Mouse (Mus musculus): Measurements from ENCODE around the gene Slc30a7. TPM values are rescaled to one million over a fixed set of nuclear protein-coding genes. Genes with fewer than 3 reads are reported as not detected.

The Slc30a7 gene
- total and polyA plus RNA-seq, 3 experiments, result 8.1 to 19.1 TPM; not detected in 1

DNA sequence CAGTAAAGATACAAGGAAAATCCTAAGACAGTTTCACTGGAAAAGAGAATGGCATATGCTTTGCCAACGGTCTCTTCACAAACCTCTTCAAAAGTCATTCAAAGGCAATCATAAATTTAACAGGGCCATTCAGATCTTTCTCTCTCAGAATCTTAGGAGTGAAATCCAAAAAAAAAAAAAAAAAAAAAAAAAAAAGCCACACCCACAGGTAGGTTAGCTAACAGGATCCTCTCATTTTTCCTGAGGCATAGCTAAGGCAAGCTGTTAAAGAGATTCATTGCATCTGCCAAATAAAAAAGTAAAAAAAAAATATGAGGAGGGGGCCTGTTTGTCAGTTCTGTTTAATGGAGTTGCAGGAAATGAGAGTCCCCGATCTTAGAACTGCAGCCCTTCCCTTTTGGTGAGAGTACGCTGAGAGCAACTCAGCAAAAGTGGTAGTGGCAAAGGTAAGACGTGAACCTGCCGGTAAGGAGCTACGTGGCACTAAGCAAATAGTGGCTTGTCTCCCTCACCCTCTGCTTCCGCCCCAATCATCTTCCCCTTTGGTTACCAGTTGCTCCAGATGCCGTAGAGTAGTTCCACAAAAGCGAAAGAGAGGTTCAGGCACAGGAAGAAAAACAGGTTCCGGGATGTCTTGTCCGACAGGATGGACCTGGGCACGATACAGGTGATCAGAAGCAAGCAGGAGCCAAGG is 775 bp downstream of the Slc30a7 start:
- Histone ChIP-seq H3K36me3 (ENCODE audit: control insufficient read depth in 1 of 2, insufficient read depth in 2 of 2, low read length in 2 of 2) (peaks cover 7 to 12% of the 10 kb centered on the region in 2 experiments), H3K4me3 (ENCODE audit: control insufficient read depth in 1 of 2, insufficient read depth in 1 of 2, low read depth in 2 of 2, low read length in 2 of 2) (peak overlapping the region; percentile 67 to 94), H3K9me3 (replicated peaks; ENCODE audit: insufficient read depth, low read length) (no peaks in the 10 kb centered on the region), H3K79me2 (ENCODE audit: control insufficient read depth, insufficient read depth, low read length, poor library complexity) (peaks cover 15% of the 10 kb centered on the region), H3K27me3 (ENCODE audit: control insufficient read depth in 1 of 2, insufficient read depth in 2 of 2, low read length in 2 of 2) (no peaks in the 10 kb centered on the region), H3K27ac (ENCODE audit: control insufficient read depth, low read depth, low read length) (peak overlapping the region; percentile 56), H3K4me1 (ENCODE audit: control insufficient read depth in 1 of 2, insufficient read depth in 2 of 2, low read length in 2 of 2) (no peaks in the 10 kb centered on the region; a peak in 1 of 4 replicates), H3K9ac (ENCODE audit: control insufficient read depth, low read depth, low read length, poor library complexity, severe bottlenecking) (peak overlapping the region; percentile 79)
- peak; percentile 85 for DNase-seq (ENCODE audit: low read depth, low spot score)
- no peak for TF ChIP-seq E2F4 (IDR thresholded peaks at IDR 0.05; ENCODE audit: borderline replicate concordance, low read depth, low read length)
- TF ChIP-seq SIN3A (IDR thresholded peaks at IDR 0.05; ENCODE audit: low read length), result peak; percentile 24; the same call in 1 of the 2 replicates
- no peak for TF ChIP-seq CTCF (IDR thresholded peaks at IDR 0.05 in 2 of 3, conservative IDR thresholded peaks at IDR 0.05 in 1 of 3; ENCODE audit: control insufficient read depth in 1 of 3, insufficient read depth in 1 of 3, low read depth in 2 of 3, low read length in 3 of 3, poor library complexity in 1 of 3, severe bottlenecking in 1 of 3)
- TF ChIP-seq TAL1 (IDR thresholded peaks at IDR 0.05; ENCODE audit: low read length), result no peak
- no peak for TF ChIP-seq MXI1 (IDR thresholded peaks at IDR 0.05; ENCODE audit: low read depth, low read length)
- TF ChIP-seq ZMIZ1 (IDR thresholded peaks at IDR 0.05; ENCODE audit: low read depth, low read length), result no peak
- no peak for TF ChIP-seq BHLHE40 (IDR thresholded peaks at IDR 0.05; ENCODE audit: borderline replicate concordance, low read depth, low read length)
- no peak for TF ChIP-seq MAZ (IDR thresholded peaks at IDR 0.05; ENCODE audit: low read depth, low read length)
- no peak for TF ChIP-seq JUND (IDR thresholded peaks at IDR 0.05; ENCODE audit: low read depth, low read length)
- no peak for TF ChIP-seq POLR2AphosphoS2 (IDR thresholded peaks at IDR 0.05; ENCODE audit: low read length)
- TF ChIP-seq GABPA (IDR thresholded peaks at IDR 0.05; ENCODE audit: low read depth, low read length), result no peak
- TF ChIP-seq TBP (IDR thresholded peaks at IDR 0.05; ENCODE audit: low read depth, low read length), result no peak
- TF ChIP-seq ZC3H11A (IDR thresholded peaks at IDR 0.05; ENCODE audit: low read depth, low read length), result no peak
- TF ChIP-seq NRF1 (IDR thresholded peaks at IDR 0.05; ENCODE audit: insufficient read depth, low read depth, low read length, poor library complexity, severe bottlenecking), result no peak
- TF ChIP-seq MYC (IDR thresholded peaks at IDR 0.05; ENCODE audit: low read depth, low read length), result no peak
- no peak for TF ChIP-seq RCOR1 (IDR thresholded peaks at IDR 0.05; ENCODE audit: low read depth, low read length)
- TF ChIP-seq POLR2A (IDR thresholded peaks at IDR 0.05; ENCODE audit: control insufficient read depth in 1 of 2, insufficient read depth in 1 of 2, low read depth in 1 of 2, low read length in 2 of 2, poor library complexity in 1 of 2), result no peak
- 0 out of 2 replicates have a peak, but pooled peaks have one; percentile 16 for TF ChIP-seq HCFC1 (IDR thresholded peaks at IDR 0.05; ENCODE audit: low read depth, low read length)
- no peak; the same call in 1 of the 2 replicates for TF ChIP-seq CHD1 (IDR thresholded peaks at IDR 0.05; ENCODE audit: low read depth, low read length)
- no peak for TF ChIP-seq MEF2A (IDR thresholded peaks at IDR 0.05; ENCODE audit: extremely low read depth, insufficient replicate concordance, low read depth, low read length, poor library complexity, severe bottlenecking)
- no peak for TF ChIP-seq RAD21 (IDR thresholded peaks at IDR 0.05; ENCODE audit: low read depth, low read length)
- TF ChIP-seq ELF1 (IDR thresholded peaks at IDR 0.05; ENCODE audit: low read depth, low read length), result 0 out of 2 replicates have a peak, but pooled peaks have one; percentile 6
- TF ChIP-seq ZNF384 (IDR thresholded peaks at IDR 0.05; ENCODE audit: low read depth, low read length), result peak; percentile 79
- no peak for TF ChIP-seq USF2 (IDR thresholded peaks at IDR 0.05; ENCODE audit: borderline replicate concordance in 1 of 2, insufficient read depth in 1 of 2, low read depth in 1 of 2, low read length in 2 of 2)
- TF ChIP-seq NELFE (IDR thresholded peaks at IDR 0.05; ENCODE audit: low read depth, low read length), result peak; percentile 36; the same call in 1 of the 2 replicates

Data from MEL (cell line).